Mouse (Mus musculus) heart, embryonic 12.5 days (tissue): ENCODE results near the gene Rarg. TPM values are rescaled to one million over a fixed set of nuclear protein-coding genes. Genes with fewer than 3 reads are reported as not detected.

Experiments
- ATAC-seq: fragments of 200-750 bp; cut with Nextera tagmentation; 2 replicates; pipeline ENCODE4 v1.8.0; 2017; ENCODE audit warnings: moderate TSS enrichment, moderate library complexity; ENCODE audit not compliant: insufficient number of reproducible peaks, low FRiP score
- H3K27ac ChIP-seq: fragments of 300-500 bp; sonication (generic); 2 replicates; pipeline ENCODE4 v1.5.1; 2016; ENCODE audit warnings: mild to moderate bottlenecking, moderate library complexity; ENCODE audit not compliant: poor library complexity, severe bottlenecking
- H3K27me3 ChIP-seq: fragments of 300-500 bp; sonication (generic); replicated peaks from 2 replicates; pipeline ENCODE4 v1.6.1; 2016; ENCODE audit warnings: mild to moderate bottlenecking, moderate library complexity
- H3K36me3 ChIP-seq: fragments of 300-500 bp; sonication (generic); 2 replicates; pipeline ENCODE4 v1.6.1; 2016; ENCODE audit warnings: mild to moderate bottlenecking, moderate library complexity
- H3K4me1 ChIP-seq: fragments of 300-500 bp; sonication (generic); replicated peaks from 2 replicates; pipeline ENCODE4 v1.6.1; 2016; ENCODE audit warnings: mild to moderate bottlenecking
- H3K4me2 ChIP-seq: fragments of 300-500 bp; sonication (generic); 2 replicates; pipeline ENCODE4 v1.6.1; 2016; ENCODE audit warnings: mild to moderate bottlenecking, moderate library complexity
- H3K4me3 ChIP-seq: fragments of 300-500 bp; sonication (generic); 2 replicates; pipeline ENCODE4 v1.5.1; 2016; ENCODE audit warnings: mild to moderate bottlenecking
- H3K9ac ChIP-seq: fragments of 300-500 bp; sonication (generic); 2 replicates; pipeline ENCODE4 v1.6.1; 2016; ENCODE audit warnings: mild to moderate bottlenecking, moderate library complexity
- H3K9me3 ChIP-seq: fragments of 300-500 bp; sonication (generic); replicated peaks from 2 replicates; pipeline ENCODE4 v1.6.1; 2016; ENCODE audit warnings: mild to moderate bottlenecking, moderate library complexity
- WGBS: fragments of 180-500 bp; shearing (Covaris S2); methylation state at CpG from one replicate; pipeline ENCODE4 v1.1.7; 2016; 5-methylcytosine and 5-hydroxymethylcytosine counted together
- polyA plus RNA-seq: library from polyadenylated mRNA; unstranded; fragments of >200 nt; fragmentation: Nextera tagmentation; extraction: Ambion mirVana; gene quantifications from 2 replicates; pipeline ENCODE4 v1.2.1, GENCODE M21; 2016

Gene Rarg
- polyA plus RNA-seq, 1 experiment from 2014 or later, result 12.0 TPM

DNA sequence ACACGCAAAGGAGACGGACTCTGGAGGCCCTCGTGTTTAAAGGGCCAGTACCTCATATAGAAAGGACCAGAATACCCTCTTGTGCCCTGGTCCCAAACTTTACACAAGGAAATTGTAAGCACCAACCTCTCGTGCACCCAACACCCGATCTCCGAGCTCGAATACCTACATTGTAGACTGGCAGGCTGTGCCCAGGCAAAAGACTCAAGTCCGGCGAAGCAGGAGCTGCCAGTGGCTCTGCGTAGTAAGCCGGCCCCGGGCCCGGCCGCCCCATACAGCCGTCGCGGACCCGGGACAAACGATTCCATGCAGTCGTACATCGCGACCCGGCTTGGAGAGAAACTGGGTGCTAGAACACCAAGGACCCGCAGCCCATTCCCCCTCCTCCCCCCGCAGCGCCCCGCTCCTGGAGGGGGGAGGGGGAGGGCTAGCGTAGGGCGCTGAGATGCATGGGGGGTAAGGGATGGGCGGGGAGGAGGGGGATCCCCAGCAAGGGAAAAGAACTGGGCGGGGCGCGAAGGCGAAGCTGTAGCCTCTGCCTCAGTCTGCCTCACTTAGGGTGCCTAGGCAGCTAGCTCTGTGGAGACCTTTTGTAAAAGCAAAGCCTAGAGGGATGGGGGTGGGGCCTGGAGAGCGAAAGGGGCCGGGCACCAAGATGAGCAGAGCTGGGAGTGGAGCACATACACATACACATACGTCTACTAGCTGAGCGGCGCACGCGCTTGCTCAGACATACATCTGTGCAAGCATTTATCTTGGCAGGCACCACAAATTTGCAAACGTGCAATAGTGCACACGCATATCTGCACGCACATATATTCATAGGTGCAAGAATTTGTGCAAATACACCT, 11.2 kb downstream of the Rarg start:
- peak; percentile 69 for ATAC-seq
- Histone ChIP-seq H3K4me2 (peak overlapping the region; percentile 98), H3K4me1 (peaks cover 68% of the 10 kb centered on the region), H3K27ac (peak overlapping the region; percentile 94), H3K36me3 (no peaks in the 10 kb centered on the region), H3K9me3 (no peaks in the 10 kb centered on the region), H3K4me3 (peak overlapping the region; percentile 67), H3K27me3 (peaks cover 71% of the 10 kb centered on the region), H3K9ac (peak overlapping the region; percentile 77)
- under 1% methylated on average over 42 of the region's 44 CpGs for WGBS

DNA sequence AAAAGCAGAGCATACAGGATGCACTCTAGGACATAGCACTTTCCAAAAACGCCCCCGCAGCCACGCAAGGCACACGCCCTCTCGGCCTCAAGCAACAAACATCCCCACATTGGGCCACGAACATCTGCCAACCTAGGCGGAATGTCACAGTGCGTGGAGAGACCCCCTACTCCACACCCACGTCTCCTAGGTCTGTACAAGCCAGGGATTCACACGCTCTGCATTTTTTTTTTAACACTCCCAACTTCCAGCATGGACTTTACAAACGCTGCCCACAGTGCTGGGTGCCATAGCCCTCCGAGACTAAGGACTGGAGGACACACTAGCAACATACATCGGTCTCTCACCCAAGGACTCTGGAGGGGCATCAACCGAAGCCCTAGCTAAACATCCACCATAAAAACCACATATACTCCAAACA, 11.8 kb downstream of the Rarg start:
- peak overlapping the region; percentile 77 for H3K9ac ChIP-seq
- H3K4me2 ChIP-seq, result peak overlapping the region; percentile 98
- H3K27me3 ChIP-seq, result peaks cover 71% of the 10 kb centered on the region
- ATAC-seq, result no peak
- peaks cover 73% of the 10 kb centered on the region for H3K4me1 ChIP-seq
- H3K9me3 ChIP-seq, result no peaks in the 10 kb centered on the region
- peak overlapping the region; percentile 67 for H3K4me3 ChIP-seq
- 4% methylated on average over 14 of the region's 14 CpGs for WGBS
- H3K27ac ChIP-seq, result peak overlapping the region; percentile 94
- no peaks in the 10 kb centered on the region for H3K36me3 ChIP-seq

DNA sequence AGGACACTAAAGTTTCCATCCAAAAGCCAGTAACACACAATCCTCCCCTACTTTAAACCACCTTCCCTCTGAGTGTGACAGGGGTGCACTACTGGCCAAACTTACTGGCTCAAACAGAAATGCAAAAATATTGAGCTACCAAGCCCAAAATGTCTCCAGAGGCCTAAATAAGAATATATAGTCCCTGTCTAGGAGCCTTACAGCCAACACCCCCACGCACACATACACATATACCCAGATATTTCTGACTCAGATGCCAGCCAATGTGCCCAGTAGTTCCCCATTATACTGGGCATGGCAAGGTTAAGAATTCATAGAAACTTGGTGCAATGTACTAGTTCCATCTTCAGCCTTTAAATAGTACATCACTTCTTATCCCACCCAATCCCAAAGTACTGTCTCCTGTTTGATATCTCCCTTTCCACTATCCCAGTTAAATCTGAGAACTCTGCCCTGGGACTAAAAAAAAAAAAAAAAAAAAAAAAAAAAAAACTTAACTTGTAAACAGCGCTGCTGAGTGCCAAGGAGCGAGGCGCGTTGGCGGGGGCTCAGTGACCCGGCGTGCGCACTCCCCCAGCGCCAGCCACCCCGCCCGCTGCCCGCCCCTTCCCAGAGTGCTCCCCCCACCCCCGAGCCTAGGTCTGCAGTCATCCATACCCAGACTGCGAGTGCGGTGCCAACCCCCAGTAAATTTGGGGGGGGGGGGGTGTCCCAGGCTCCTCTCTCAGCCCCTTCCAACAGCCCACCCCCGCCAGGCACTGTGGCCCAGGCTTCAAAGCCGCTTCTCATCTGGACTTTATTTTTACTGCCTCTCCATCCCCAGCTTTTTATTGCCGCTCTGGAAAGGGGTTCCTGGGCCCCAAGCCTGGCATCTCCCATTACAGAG, 12.8 kb downstream of the Rarg start:
- Histone ChIP-seq H3K36me3 (no peaks in the 10 kb centered on the region), H3K4me2 (peak overlapping the region; percentile 98), H3K4me3 (peak overlapping the region; percentile 67), H3K4me1 (peaks cover 63% of the 10 kb centered on the region), H3K9ac (peak overlapping the region; percentile 63; the same call in 1 of the 2 replicates), H3K27ac (no peak overlapping the region), H3K9me3 (no peaks in the 10 kb centered on the region), H3K27me3 (peaks cover 63% of the 10 kb centered on the region)
- 17% methylated on average over 19 of the region's 19 CpGs for WGBS
- no peak for ATAC-seq

DNA sequence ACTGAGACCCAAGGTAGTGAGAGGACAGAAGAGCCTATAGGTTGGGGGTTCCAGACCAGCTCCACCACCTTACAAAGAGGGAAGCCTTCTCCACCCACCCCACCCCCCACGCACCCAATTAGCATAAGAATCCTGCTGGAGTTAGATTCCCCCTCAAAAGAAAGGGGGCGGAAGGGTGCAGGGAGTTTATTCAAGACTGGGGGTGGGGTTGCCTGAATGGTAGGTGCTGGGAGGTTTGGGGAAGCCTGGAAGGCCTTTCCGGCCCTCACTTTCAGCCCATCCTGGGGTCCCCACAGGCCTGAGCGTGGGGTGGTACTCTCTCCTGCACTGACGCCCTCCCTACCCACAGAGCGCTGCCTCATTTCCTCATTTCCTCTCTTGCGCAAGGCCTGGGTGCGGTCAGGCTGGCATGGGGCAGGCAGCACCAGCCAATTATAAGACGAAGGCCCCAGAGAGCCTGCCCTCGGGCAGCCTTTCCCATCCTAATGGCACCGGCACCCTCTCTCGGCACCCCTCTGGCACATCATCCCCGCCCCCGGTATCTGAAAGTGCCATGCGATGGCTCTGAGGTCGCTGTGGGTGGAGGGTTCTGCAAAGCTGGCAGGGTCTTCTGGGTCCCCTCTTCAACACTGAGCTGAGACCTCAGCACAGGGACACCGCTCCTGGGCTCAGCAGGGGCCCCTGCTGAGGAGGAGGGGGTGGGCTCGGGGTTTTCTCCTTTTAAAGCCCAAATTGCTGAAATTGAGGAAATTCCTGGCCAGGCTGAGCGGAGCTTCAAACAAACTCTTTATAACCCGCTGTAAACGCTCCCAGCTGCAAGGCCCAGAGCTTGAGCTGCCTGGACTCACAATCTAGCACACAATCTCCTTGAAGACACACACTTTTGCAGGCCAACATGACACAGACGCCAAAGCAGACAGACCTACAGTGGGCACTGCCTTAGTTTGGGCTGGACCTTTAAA, 13.8 kb downstream of the Rarg start:
- peaks cover 57% of the 10 kb centered on the region for H3K27me3 ChIP-seq
- no peaks in the 10 kb centered on the region for H3K9me3 ChIP-seq
- H3K4me3 ChIP-seq, result peak overlapping the region; percentile 14
- 22% methylated on average over 22 of the region's 22 CpGs for WGBS
- ATAC-seq, result no peak
- H3K9ac ChIP-seq, result no peak overlapping the region
- H3K4me1 ChIP-seq, result peaks cover 53% of the 10 kb centered on the region
- H3K27ac ChIP-seq, result 0 out of 2 replicates have a peak overlapping the region, but pooled peaks have one; percentile 28
- H3K36me3 ChIP-seq, result 0 out of 2 replicates have a peak, but pooled peaks cover 2% of the 10 kb centered on the region
- H3K4me2 ChIP-seq, result peak overlapping the region; percentile 48

DNA sequence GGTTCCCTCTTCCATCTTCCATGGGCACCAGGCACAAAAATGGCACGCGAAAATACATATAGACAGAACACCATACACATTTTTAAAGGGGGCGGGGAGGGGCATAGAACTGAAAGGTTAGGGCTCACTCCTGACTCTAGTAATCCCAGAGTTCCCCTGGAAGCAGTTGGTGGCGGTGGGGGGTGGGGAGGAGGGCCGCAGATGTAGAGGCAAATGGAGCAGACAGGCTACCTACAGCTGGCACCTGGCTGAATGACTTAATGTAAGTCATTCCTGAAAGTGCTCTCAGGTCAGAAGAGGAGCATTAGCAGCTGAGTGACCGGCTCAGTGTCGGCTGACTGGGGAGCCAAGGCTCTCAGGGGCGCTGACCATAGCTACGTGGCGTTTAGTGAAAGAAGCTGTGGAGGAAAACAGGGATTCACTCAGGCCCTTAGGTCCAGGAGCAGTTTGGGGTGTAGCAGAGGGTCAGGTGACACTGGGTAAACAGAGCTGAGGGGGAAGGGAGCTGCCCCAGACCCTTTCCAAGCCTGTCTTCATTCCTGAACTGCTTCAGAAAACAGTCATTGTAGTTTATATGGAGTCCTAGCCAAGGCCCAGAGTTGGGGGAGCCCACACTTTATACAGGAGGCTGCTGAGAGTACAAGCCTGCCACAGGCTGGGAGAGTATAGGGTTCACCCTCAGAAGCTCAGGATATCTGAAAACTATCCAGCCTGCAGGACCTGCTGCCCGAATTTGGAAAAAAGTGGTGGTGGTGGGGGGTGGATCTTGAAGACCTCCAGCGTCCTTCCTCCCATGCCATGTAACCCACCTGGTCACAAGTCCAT, 14.7 kb downstream of the Rarg start:
- 42% methylated on average over 12 of the region's 12 CpGs for WGBS
- no peak overlapping the region for H3K4me2 ChIP-seq
- peaks cover 46% of the 10 kb centered on the region for H3K4me1 ChIP-seq
- H3K27ac ChIP-seq, result no peak overlapping the region
- H3K9me3 ChIP-seq, result no peaks in the 10 kb centered on the region
- H3K9ac ChIP-seq, result no peak overlapping the region
- H3K36me3 ChIP-seq, result 0 out of 2 replicates have a peak, but pooled peaks cover 4% of the 10 kb centered on the region
- no peak overlapping the region for H3K4me3 ChIP-seq
- H3K27me3 ChIP-seq, result peaks cover 55% of the 10 kb centered on the region
- no peak for ATAC-seq

DNA sequence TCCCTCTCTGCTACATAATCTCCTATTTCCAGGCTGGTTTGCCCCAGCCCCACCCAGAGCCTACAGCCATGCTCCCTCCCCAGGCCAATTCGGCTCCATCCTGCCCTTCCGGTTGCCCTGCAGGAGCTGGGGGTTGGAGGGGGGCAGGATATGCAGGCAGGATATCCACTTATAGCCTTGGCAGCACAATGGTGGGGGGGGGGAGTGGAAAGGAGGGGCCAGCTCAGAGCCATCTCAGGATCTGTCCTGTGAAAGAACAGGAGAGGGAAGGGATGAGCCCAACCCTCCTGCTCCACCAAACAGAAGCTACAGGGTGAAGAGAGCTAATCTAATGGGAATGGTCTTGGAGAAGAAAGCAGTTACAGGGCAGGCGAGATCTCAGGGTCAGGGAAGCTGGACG, 16.7 kb downstream of the Rarg start:
- Histone ChIP-seq H3K4me1 (peaks cover 38% of the 10 kb centered on the region), H3K9me3 (no peaks in the 10 kb centered on the region), H3K36me3 (peaks cover 9% of the 10 kb centered on the region; the same call in 1 of the 2 replicates), H3K4me3 (no peak overlapping the region), H3K9ac (no peak overlapping the region), H3K27ac (no peak overlapping the region; the same call in 1 of the 2 replicates), H3K4me2 (no peak overlapping the region), H3K27me3 (peaks cover 47% of the 10 kb centered on the region)
- ATAC-seq, result peak; percentile 67
- WGBS, result 63% methylated on average over 4 of the region's 4 CpGs

DNA sequence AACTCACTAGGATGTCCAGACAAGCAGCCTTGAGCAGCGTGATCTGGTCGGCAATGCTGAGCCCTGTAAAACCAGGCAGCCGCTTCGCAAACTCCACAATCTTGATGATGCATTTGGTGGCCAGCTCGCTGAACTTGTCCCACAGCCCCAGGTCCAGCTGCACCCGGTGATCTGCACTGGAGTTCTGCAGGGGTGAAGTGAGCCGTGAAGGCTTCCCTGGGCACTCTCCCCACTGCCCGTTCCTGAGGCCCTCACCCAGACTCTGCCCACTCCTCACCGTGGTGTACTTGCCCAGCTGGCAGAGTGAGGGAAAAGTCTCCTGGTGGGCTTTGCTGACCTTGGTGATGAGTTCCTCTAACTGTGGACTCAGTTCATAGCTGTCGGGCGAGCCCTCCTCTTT, 17.5 kb downstream of the Rarg start:
- no peak for ATAC-seq
- Histone ChIP-seq H3K4me1 (peaks cover 36% of the 10 kb centered on the region), H3K4me3 (no peak overlapping the region), H3K36me3 (peaks cover 12% of the 10 kb centered on the region; the same call in 1 of the 2 replicates), H3K9me3 (no peaks in the 10 kb centered on the region), H3K4me2 (no peak overlapping the region), H3K27ac (no peak overlapping the region), H3K27me3 (peaks cover 45% of the 10 kb centered on the region), H3K9ac (no peak overlapping the region)
- 71% methylated on average over 11 of the region's 11 CpGs for WGBS

DNA sequence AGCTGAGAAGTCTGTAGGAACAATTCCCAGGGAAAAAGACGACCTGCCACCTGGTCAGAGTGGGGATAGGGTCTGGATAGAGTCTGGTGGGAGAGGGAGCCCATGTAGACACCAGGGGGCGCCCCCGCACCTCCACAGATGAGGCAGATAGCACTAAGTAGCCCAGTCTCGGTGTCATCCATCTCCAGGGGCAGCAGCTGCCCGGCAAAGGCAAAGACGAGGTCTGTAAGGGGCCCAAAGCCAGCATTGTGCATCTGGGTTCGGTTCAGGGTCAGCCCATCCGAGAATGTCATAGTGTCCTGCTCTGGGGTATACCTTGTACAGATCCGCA, 18.1 kb downstream of the Rarg start:
- no peak overlapping the region for H3K9ac ChIP-seq
- H3K36me3 ChIP-seq, result peaks cover 12% of the 10 kb centered on the region; the same call in 1 of the 2 replicates
- peaks cover 31% of the 10 kb centered on the region for H3K4me1 ChIP-seq
- no peaks in the 10 kb centered on the region for H3K9me3 ChIP-seq
- ATAC-seq, result no peak
- 13% methylated on average over 9 of the region's 9 CpGs for WGBS
- H3K27me3 ChIP-seq, result peaks cover 40% of the 10 kb centered on the region
- no peak overlapping the region for H3K27ac ChIP-seq
- no peak overlapping the region for H3K4me3 ChIP-seq
- H3K4me2 ChIP-seq, result no peak overlapping the region

DNA sequence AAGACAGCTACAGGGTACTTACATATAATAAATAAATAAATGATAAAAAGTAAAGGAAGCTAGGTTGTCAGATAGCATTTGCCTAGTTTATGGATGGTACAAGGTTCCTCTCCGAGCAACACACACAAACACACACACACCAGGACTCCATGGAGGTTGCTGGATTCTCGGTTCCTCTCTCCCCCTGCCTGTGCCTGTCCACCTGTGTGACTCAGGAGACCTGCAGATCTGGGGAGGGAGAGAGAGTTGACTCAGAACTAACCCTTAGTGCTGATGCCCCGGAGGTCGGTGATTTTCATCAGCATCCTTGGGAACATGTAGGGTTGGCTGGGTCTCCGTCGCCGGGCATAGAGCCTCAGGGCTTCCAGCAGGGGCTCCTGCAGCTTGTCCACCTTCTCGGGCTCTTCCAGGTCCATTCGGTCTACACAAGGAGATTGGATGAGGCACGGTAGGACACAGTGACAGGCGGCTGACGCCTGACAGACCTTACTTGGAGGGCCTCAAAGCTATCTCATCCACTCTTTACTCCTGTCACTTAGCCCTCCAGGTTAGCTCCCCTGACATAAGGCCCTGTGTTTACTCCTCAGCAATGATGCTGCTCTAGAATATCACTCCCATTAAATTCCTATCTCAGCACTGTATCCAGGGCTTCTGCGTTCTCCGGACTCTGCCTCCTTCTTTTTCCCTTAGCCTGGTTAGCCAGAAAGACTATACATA, 18.6 kb downstream of the Rarg start:
- ATAC-seq, result no peak
- 75% methylated on average over 14 of the region's 14 CpGs for WGBS
- H3K4me3 ChIP-seq, result no peak overlapping the region

More for the DNA sequence above, 18.6 kb downstream of the Rarg start:
- H3K27ac ChIP-seq, result no peak overlapping the region
- H3K9ac ChIP-seq, result no peak overlapping the region
- no peaks in the 10 kb centered on the region for H3K9me3 ChIP-seq
- no peak overlapping the region for H3K4me2 ChIP-seq
- H3K27me3 ChIP-seq, result peaks cover 35% of the 10 kb centered on the region
- peaks cover 26% of the 10 kb centered on the region for H3K4me1 ChIP-seq
- peaks cover 12% of the 10 kb centered on the region; the same call in 1 of the 2 replicates for H3K36me3 ChIP-seq
